Mouse (Mus musculus) intestine, embryonic 16.5 days (tissue): ENCODE data around the gene Ugt1a1. TPM values are rescaled to one million over a fixed set of nuclear protein-coding genes. Genes with fewer than 3 reads are reported as not detected.

Experiments used
- ATAC-seq: fragments of 200-750 bp; cut with Nextera tagmentation; 2 replicates; pipeline ENCODE4 v1.8.0; 2017; ENCODE audit warnings: moderate TSS enrichment, moderate library complexity
- H3K27ac ChIP-seq: fragments of 300-500 bp; sonication (generic); 2 replicates; pipeline ENCODE4 v1.5.1; 2014; ENCODE audit warnings: mild to moderate bottlenecking, low read length
- H3K27me3 ChIP-seq: fragments of 300-500 bp; sonication (generic); replicated peaks from 2 replicates; pipeline ENCODE4 v1.6.1; 2014; ENCODE audit warnings: low read length, control low read depth, mixed read lengths; ENCODE audit not compliant: control insufficient read depth, insufficient read depth
- H3K36me3 ChIP-seq: fragments of 300-500 bp; sonication (generic); 2 replicates; pipeline ENCODE4 v1.6.1; 2014; ENCODE audit warnings: low read length, control low read depth; ENCODE audit not compliant: control insufficient read depth, insufficient read depth
- H3K4me1 ChIP-seq: fragments of 300-500 bp; sonication (generic); 2 replicates; pipeline ENCODE4 v1.6.1; 2014; ENCODE audit warnings: low read length, control low read depth, mixed read lengths; ENCODE audit not compliant: control insufficient read depth, insufficient read depth
- H3K4me2 ChIP-seq: fragments of 300-500 bp; sonication (generic); 2 replicates; pipeline ENCODE4 v1.6.1; 2014; ENCODE audit warnings: low read depth, low read length, control low read depth
- H3K4me3 ChIP-seq: fragments of 300-500 bp; sonication (generic); 2 replicates; pipeline ENCODE4 v1.5.1; 2014; ENCODE audit warnings: mild to moderate bottlenecking, low read length
- H3K9ac ChIP-seq: fragments of 300-500 bp; sonication (generic); 2 replicates; pipeline ENCODE4 v1.6.1; 2014; ENCODE audit warnings: low read depth, low read length
- H3K9me3 ChIP-seq: fragments of 300-500 bp; sonication (generic); 2 replicates; pipeline ENCODE4 v1.6.1; 2016; ENCODE audit warnings: low read length, control low read depth; ENCODE audit not compliant: control insufficient read depth
- WGBS: fragments of 180-500 bp; shearing (Covaris S2); extraction: QIAGEN DNeasy Blood & Tissue Kit; methylation state at CpG from one replicate; pipeline ENCODE4 v1.1.7; 2014; 5-methylcytosine and 5-hydroxymethylcytosine counted together
- polyA plus RNA-seq: library from polyadenylated mRNA; unstranded; fragments of >200 nt; fragmentation: Nextera tagmentation; extraction: Ambion mirVana; gene quantifications from 2 replicates; pipeline ENCODE4 v1.2.1, GENCODE M21; 2015

Gene Ugt1a1
- polyA plus RNA-seq, 1 experiment from 2014 or later, result 55.9 TPM

- no peak overlapping the region for H3K27ac ChIP-seq
- no peak overlapping the region for H3K4me2 ChIP-seq
- no peaks in the 10 kb centered on the region for H3K36me3 ChIP-seq
- no peaks in the 10 kb centered on the region for H3K4me1 ChIP-seq
- no peak overlapping the region for H3K4me3 ChIP-seq
- H3K9ac ChIP-seq, result no peak overlapping the region
- WGBS, result 73% methylated on average over 8 of the region's 8 CpGs
- H3K27me3 ChIP-seq, result no peaks in the 10 kb centered on the region
- ATAC-seq, result peak; percentile 22
- peaks cover 35% of the 10 kb centered on the region for H3K9me3 ChIP-seq
Measured at GRCm38 (mm10) chr1:88253106-88253505, 41.3 kb downstream of the Ugt1a1 start.

GRCm38 (mm10) chr1:88253540-88253939, 41.8 kb downstream of the Ugt1a1 start:
- peaks cover 34% of the 10 kb centered on the region for H3K9me3 ChIP-seq
- H3K36me3 ChIP-seq, result no peaks in the 10 kb centered on the region
- WGBS, result 71% methylated on average over 6 of the region's 6 CpGs
- H3K27ac ChIP-seq, result no peak overlapping the region
- no peaks in the 10 kb centered on the region for H3K27me3 ChIP-seq
- peak; percentile 52 for ATAC-seq
- no peak overlapping the region for H3K9ac ChIP-seq
- no peak overlapping the region for H3K4me2 ChIP-seq
- H3K4me1 ChIP-seq, result no peaks in the 10 kb centered on the region
- no peak overlapping the region for H3K4me3 ChIP-seq

GRCm38 (mm10) chr1:88254793-88255465, 43.2 kb downstream of the Ugt1a1 start:
- Histone ChIP-seq H3K27me3 (no peaks in the 10 kb centered on the region), H3K4me1 (0 out of 2 replicates have a peak, but pooled peaks cover 2% of the 10 kb centered on the region), H3K4me3 (no peak overlapping the region), H3K9me3 (peaks cover 21% of the 10 kb centered on the region), H3K36me3 (no peaks in the 10 kb centered on the region), H3K4me2 (no peak overlapping the region), H3K27ac (no peak overlapping the region), H3K9ac (no peak overlapping the region)
- WGBS, result 86% methylated on average over 12 of the region's 12 CpGs
- ATAC-seq, result no peak

GRCm38 (mm10) chr1:88255466-88255857, 43.7 kb downstream of the Ugt1a1 start:
- no peak for ATAC-seq
- WGBS, result 58% methylated on average over 2 of the region's 2 CpGs
- Histone ChIP-seq H3K4me1 (0 out of 2 replicates have a peak, but pooled peaks cover 5% of the 10 kb centered on the region), H3K27ac (no peak overlapping the region), H3K36me3 (peaks cover under 1% of the 10 kb centered on the region; the same call in 1 of the 2 replicates), H3K27me3 (no peaks in the 10 kb centered on the region), H3K9me3 (peaks cover 16% of the 10 kb centered on the region; the same call in 1 of the 2 replicates), H3K9ac (no peak overlapping the region), H3K4me2 (no peak overlapping the region), H3K4me3 (no peak overlapping the region)

- WGBS, result 79% methylated on average over 13 of the region's 13 CpGs
- Histone ChIP-seq H3K36me3 (peaks cover 6% of the 10 kb centered on the region), H3K4me3 (no peak overlapping the region)
Measured at GRCm38 (mm10) chr1:88255989-88256754, 44.4 kb downstream of the Ugt1a1 start.

GRCm38 (mm10) chr1:88256886-88257663, 45.3 kb downstream of the Ugt1a1 start:
- Histone ChIP-seq H3K9me3 (peaks cover 10% of the 10 kb centered on the region; the same call in 1 of the 2 replicates), H3K4me1 (0 out of 2 replicates have a peak, but pooled peaks cover 5% of the 10 kb centered on the region), H3K4me3 (no peak overlapping the region), H3K27ac (no peak overlapping the region), H3K4me2 (no peak overlapping the region), H3K27me3 (no peaks in the 10 kb centered on the region), H3K36me3 (peaks cover 15% of the 10 kb centered on the region), H3K9ac (no peak overlapping the region)
- ATAC-seq, result no peak
- 77% methylated on average over 10 of the region's 10 CpGs for WGBS

More at GRCm38 (mm10) chr1:88255989-88256754, 44.4 kb downstream of the Ugt1a1 start:
- no peak overlapping the region for H3K27ac ChIP-seq
- H3K27me3 ChIP-seq, result no peaks in the 10 kb centered on the region
- no peak overlapping the region for H3K9ac ChIP-seq
- no peak overlapping the region for H3K4me2 ChIP-seq
- H3K4me1 ChIP-seq, result 0 out of 2 replicates have a peak, but pooled peaks cover 5% of the 10 kb centered on the region
- ATAC-seq, result no peak
- H3K9me3 ChIP-seq, result peaks cover 10% of the 10 kb centered on the region; the same call in 1 of the 2 replicates

- H3K27ac ChIP-seq, result no peak overlapping the region
- peaks cover 20% of the 10 kb centered on the region for H3K36me3 ChIP-seq
- H3K9ac ChIP-seq, result no peak overlapping the region
- H3K27me3 ChIP-seq, result no peaks in the 10 kb centered on the region
- no peak overlapping the region for H3K4me2 ChIP-seq
- H3K4me3 ChIP-seq, result no peak overlapping the region
- ATAC-seq, result no peak
- WGBS, result 82% methylated on average over 6 of the region's 6 CpGs
- 0 out of 2 replicates have a peak, but pooled peaks cover 10% of the 10 kb centered on the region for H3K4me1 ChIP-seq
- peaks cover 10% of the 10 kb centered on the region; the same call in 1 of the 2 replicates for H3K9me3 ChIP-seq
Measured at GRCm38 (mm10) chr1:88257681-88258080, 45.9 kb downstream of the Ugt1a1 start.

GRCm38 (mm10) chr1:88258361-88258760, 46.6 kb downstream of the Ugt1a1 start:
- 0 out of 2 replicates have a peak, but pooled peaks cover 10% of the 10 kb centered on the region for H3K4me1 ChIP-seq
- H3K4me3 ChIP-seq, result no peak overlapping the region
- 65% methylated on average over 6 of the region's 6 CpGs for WGBS
- H3K9me3 ChIP-seq, result peaks cover 10% of the 10 kb centered on the region; the same call in 1 of the 2 replicates
- H3K9ac ChIP-seq, result no peak overlapping the region
- H3K36me3 ChIP-seq, result peaks cover 27% of the 10 kb centered on the region
- no peak overlapping the region for H3K4me2 ChIP-seq
- no peak overlapping the region for H3K27ac ChIP-seq
- no peak for ATAC-seq
- H3K27me3 ChIP-seq, result no peaks in the 10 kb centered on the region
